26 mouse cellular contexts compared by ENCODE assay signal in the genomic region with DNA sequence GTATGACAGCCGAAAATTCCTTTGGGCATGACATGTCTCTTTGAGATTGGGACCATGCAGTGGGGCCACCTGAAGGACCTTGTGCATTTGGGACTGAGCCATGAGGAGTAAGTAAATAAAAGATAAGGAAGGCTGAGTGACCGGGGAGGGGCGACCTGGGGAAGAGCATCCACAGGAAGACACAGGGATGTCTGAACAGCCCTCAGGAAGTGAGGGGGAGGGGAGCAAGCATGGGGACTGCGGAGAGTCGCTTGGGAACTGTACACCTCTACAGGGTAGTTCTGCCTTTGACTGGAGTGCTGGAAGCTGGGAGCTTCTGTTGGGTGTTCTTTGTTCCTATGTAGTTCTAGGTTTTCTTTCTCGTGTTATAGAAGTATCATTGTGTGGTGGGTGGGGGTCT. TPM values are rescaled to one million over a fixed set of nuclear protein-coding genes. Genes with fewer than 3 reads are reported as not detected.
DNase-seq lines count a peak whose midpoint lies in the region; ATAC-seq and TF ChIP-seq lines count a peak whose summit lies in the region.
"Had no signal": no experiment of that assay in that cellular context is flagged by ENCODE, and none has a peak within 500 bp of the region (broad histone marks: within the 10 kb centered on the region; RNA-seq: fewer than 3 reads in every experiment).

No protein-coding gene starts in this region.

- DNase-seq in heart, embryonic 10.5 days (ENCODE audit: low spot score), result no peak
- DNase-seq in heart, adult 9 months (ENCODE audit: low spot score in 2 of 2), result no peak
- no peak for DNase-seq in liver, embryonic 14.5 days (ENCODE audit: low read depth in 3 of 3, low spot score in 3 of 3)
- DNase-seq in liver, postnatal 0 days, result no peak
- no peak for DNase-seq in neural tube, embryonic 10.5 days (ENCODE audit: extremely low spot score, low spot score)
- DNase-seq: adrenal gland, postnatal 25 days; cerebellum, adult 18-20 months; cerebellum, postnatal 10 days; forebrain, postnatal 0 days; kidney, adult 8-10 months; kidney, postnatal 10 days; layer of hippocampus, postnatal 36 days; left cerebral cortex, postnatal 4 days; thymus, adult 2 months; thymus, postnatal 36 days had no signal

- 0 out of 2 replicates have a peak, but pooled peaks have one; percentile 24 for ATAC-seq in liver, embryonic 14.5 days (ENCODE audit: insufficient read depth)
- no peak for ATAC-seq in liver, postnatal 0 days
- 0 out of 2 replicates have a peak, but pooled peaks have one; percentile 40 for ATAC-seq in neural tube, embryonic 15.5 days (ENCODE audit: low FRiP score)
- ATAC-seq in kidney, embryonic 15.5 days (replicated peaks; ENCODE audit: low FRiP score), result no peak
- ATAC-seq: CD4-positive, CD25-positive, alpha-beta regulatory T cell, adult 4 months; intestine, embryonic 16.5 days; midbrain, embryonic 15.5 days had no signal

- TF ChIP-seq CTCF in liver, embryonic 14.5 days (IDR thresholded peaks at IDR 0.05; ENCODE audit: low read depth), result no peak
- no peak for TF ChIP-seq CTCF in liver, postnatal 0 days (IDR thresholded peaks at IDR 0.05; ENCODE audit: low read depth)

- H3K36me3 ChIP-seq in heart, embryonic 10.5 days, result no peaks in the 10 kb centered on the region
- H3K36me3 ChIP-seq in liver, embryonic 14.5 days (replicated peaks; ENCODE audit: control insufficient read depth, insufficient read depth, low read depth), result no peaks in the 10 kb centered on the region
- no peaks in the 10 kb centered on the region for H3K36me3 ChIP-seq in liver, postnatal 0 days (replicated peaks; ENCODE audit: insufficient read depth, low read length)
- H3K36me3 ChIP-seq in neural tube, embryonic 15.5 days, result no peaks in the 10 kb centered on the region
- no peaks in the 10 kb centered on the region for H3K36me3 ChIP-seq in kidney, embryonic 15.5 days
- H3K36me3 ChIP-seq: embryonic facial prominence, embryonic 13.5 days; forebrain, embryonic 10.5 days; heart, embryonic 13.5 days; hindbrain, embryonic 13.5 days; limb, embryonic 15.5 days; midbrain, embryonic 10.5 days; midbrain, embryonic 15.5 days had no signal

- no peak overlapping the region for H3K4me2 ChIP-seq in liver, embryonic 14.5 days (ENCODE audit: low read depth)
- H3K4me2 ChIP-seq in liver, postnatal 0 days (ENCODE audit: low read depth, low read length), result no peak overlapping the region
- H3K4me2 ChIP-seq in neural tube, embryonic 15.5 days, result no peak overlapping the region
- no peak overlapping the region for H3K4me2 ChIP-seq in kidney, embryonic 15.5 days
- H3K4me2 ChIP-seq: embryonic facial prominence, embryonic 13.5 days; heart, embryonic 13.5 days; hindbrain, embryonic 13.5 days; limb, embryonic 15.5 days; midbrain, embryonic 15.5 days had no signal

- no peak overlapping the region for H3K4me3 ChIP-seq in heart, embryonic 10.5 days
- no peak overlapping the region for H3K4me3 ChIP-seq in liver, embryonic 14.5 days (ENCODE audit: insufficient read depth in 1 of 2, low read depth in 2 of 2, low read length in 2 of 2)
- no peak overlapping the region for H3K4me3 ChIP-seq in liver, postnatal 0 days (ENCODE audit: low read depth, low read length)
- no peak overlapping the region for H3K4me3 ChIP-seq in neural tube, embryonic 15.5 days (replicated peaks)
- H3K4me3 ChIP-seq in kidney, embryonic 15.5 days (replicated peaks), result no peak overlapping the region
- H3K4me3 ChIP-seq: embryonic facial prominence, embryonic 13.5 days; forebrain, embryonic 10.5 days; heart, embryonic 13.5 days; hindbrain, embryonic 13.5 days; limb, embryonic 15.5 days; midbrain, embryonic 10.5 days; midbrain, embryonic 15.5 days had no signal

- H3K27me3 ChIP-seq in heart, embryonic 10.5 days (ENCODE audit: insufficient read depth, poor library complexity, severe bottlenecking), result no peaks in the 10 kb centered on the region; the same call in 1 of the 2 replicates
- H3K27me3 ChIP-seq in liver, embryonic 14.5 days (ENCODE audit: control insufficient read depth, insufficient read depth, low read length), result no peaks in the 10 kb centered on the region
- no peaks in the 10 kb centered on the region for H3K27me3 ChIP-seq in liver, postnatal 0 days (ENCODE audit: insufficient read depth, low read length)
- H3K27me3 ChIP-seq in neural tube, embryonic 15.5 days (replicated peaks), result no peaks in the 10 kb centered on the region
- H3K27me3 ChIP-seq in kidney, embryonic 15.5 days, result no peaks in the 10 kb centered on the region
- H3K27me3 ChIP-seq: embryonic facial prominence, embryonic 13.5 days; heart, embryonic 13.5 days; hindbrain, embryonic 13.5 days; limb, embryonic 15.5 days; midbrain, embryonic 15.5 days had no signal

- no peaks in the 10 kb centered on the region for H3K9me3 ChIP-seq in heart, embryonic 10.5 days
- H3K9me3 ChIP-seq in liver, embryonic 14.5 days (ENCODE audit: control insufficient read depth, low read length), result no peaks in the 10 kb centered on the region
- no peaks in the 10 kb centered on the region for H3K9me3 ChIP-seq in liver, postnatal 0 days (ENCODE audit: low read length)
- H3K9me3 ChIP-seq in neural tube, embryonic 15.5 days (replicated peaks), result no peaks in the 10 kb centered on the region
- no peaks in the 10 kb centered on the region for H3K9me3 ChIP-seq in kidney, embryonic 15.5 days (replicated peaks)
- H3K9me3 ChIP-seq: embryonic facial prominence, embryonic 13.5 days; forebrain, embryonic 10.5 days; heart, embryonic 13.5 days; hindbrain, embryonic 13.5 days; limb, embryonic 15.5 days; midbrain, embryonic 10.5 days; midbrain, embryonic 15.5 days had no signal

- H3K27ac ChIP-seq in heart, embryonic 10.5 days, result 0 out of 2 replicates have a peak overlapping the region, but pooled peaks have one; percentile 10
- no peak overlapping the region for H3K27ac ChIP-seq in liver, embryonic 14.5 days
- no peak overlapping the region for H3K27ac ChIP-seq in liver, postnatal 0 days (ENCODE audit: low read depth)
- H3K27ac ChIP-seq in neural tube, embryonic 15.5 days (replicated peaks), result no peak overlapping the region
- no peak overlapping the region for H3K27ac ChIP-seq in kidney, embryonic 15.5 days
- H3K27ac ChIP-seq: forebrain, embryonic 10.5 days; heart, embryonic 13.5 days; hindbrain, embryonic 13.5 days; midbrain, embryonic 10.5 days; midbrain, embryonic 15.5 days had no signal

- TF ChIP-seq EP300 in liver, embryonic 14.5 days (IDR thresholded peaks at IDR 0.05; ENCODE audit: low read depth), result no peak
- TF ChIP-seq EP300 in liver, postnatal 0 days (IDR thresholded peaks at IDR 0.05; ENCODE audit: low read depth), result no peak

- peaks cover 53% of the 10 kb centered on the region for H3K4me1 ChIP-seq in heart, embryonic 10.5 days
- peaks cover 0 to 11% of the 10 kb centered on the region in 2 experiments; a peak in 2 of 4 replicates for H3K4me1 ChIP-seq in liver, embryonic 14.5 days (replicated peaks; ENCODE audit: control insufficient read depth in 2 of 2, insufficient read depth in 2 of 2, low read length in 1 of 2)
- H3K4me1 ChIP-seq in liver, postnatal 0 days (ENCODE audit: insufficient read depth), result no peaks in the 10 kb centered on the region; the same call in 1 of the 2 replicates
- H3K4me1 ChIP-seq in neural tube, embryonic 15.5 days, result 0 out of 2 replicates have a peak, but pooled peaks cover 3% of the 10 kb centered on the region
- H3K4me1 ChIP-seq in kidney, embryonic 15.5 days, result peaks cover 39% of the 10 kb centered on the region

- no peak overlapping the region for H3K9ac ChIP-seq in liver, embryonic 14.5 days (replicated peaks)
- no peak overlapping the region for H3K9ac ChIP-seq in liver, postnatal 0 days (replicated peaks)
- no peak overlapping the region for H3K9ac ChIP-seq in neural tube, embryonic 15.5 days (replicated peaks)
- H3K9ac ChIP-seq in kidney, embryonic 15.5 days, result no peak overlapping the region
- H3K9ac ChIP-seq: embryonic facial prominence, embryonic 13.5 days; forebrain, postnatal 0 days; heart, embryonic 13.5 days; hindbrain, embryonic 13.5 days; limb, embryonic 15.5 days; midbrain, embryonic 15.5 days had no signal

- 52% methylated on average over 6 of the region's 6 CpGs for WGBS in heart, embryonic 10.5 days
- WGBS in liver, embryonic 14.5 days (ENCODE audit: insufficient replicate concordance), result 21% methylated on average over 6 of the region's 6 CpGs
- 37% methylated on average over 6 of the region's 6 CpGs for WGBS in liver, postnatal 0 days (ENCODE audit: insufficient replicate concordance)
- WGBS in neural tube, embryonic 15.5 days, result 84% methylated on average over 6 of the region's 6 CpGs
- WGBS in kidney, embryonic 15.5 days, result 69% methylated on average over 6 of the region's 6 CpGs

RNA-seq across cellular contexts. Expression of a gene that starts 18.0 kb away (rescaled TPM):
- 16.2 and 17.6 TPM in 2 replicates for polyA plus RNA-seq in heart, embryonic 10.5 days (2016; fragmentation: Nextera tagmentation; extraction: Ambion mirVana)
- polyA plus RNA-seq in liver, embryonic 14.5 days (2012; rRNA removed), result 3.0 and 3.5 TPM in 2 replicates
- polyA plus RNA-seq in liver, embryonic 14.5 days (2014; fragmentation: Nextera tagmentation; extraction: Ambion mirVana), result 9.7 and 15.1 TPM in 2 replicates
- 21.2 and 22.2 TPM in 2 replicates for polyA plus RNA-seq in liver, postnatal 0 days (2015; fragmentation: Nextera tagmentation; extraction: Ambion mirVana)
- 8.3 and 9.2 TPM in 2 replicates for polyA plus RNA-seq in neural tube, embryonic 15.5 days (2015; fragmentation: Nextera tagmentation; extraction: Ambion mirVana)
- 19.2 and 19.5 TPM in 2 replicates for polyA plus RNA-seq in kidney, embryonic 15.5 days (2015; fragmentation: Nextera tagmentation; extraction: Ambion mirVana)

Comparison
In these comparisons a context has a peak if more than half of its experiments do, and no peak if none do; other contexts are left out.
1. ATAC-seq: peak in liver, embryonic 14.5 days (single experiment) and neural tube, embryonic 15.5 days (single experiment); none in liver, postnatal 0 days (single experiment) and kidney, embryonic 15.5 days (single experiment).